Mouse (Mus musculus): ENCODE data around the gene Chaf1a. TPM values are rescaled to one million over a fixed set of nuclear protein-coding genes. Genes with fewer than 3 reads are reported as not detected.
"Not testable (repeated sequence)": the region's sequence is repeated elsewhere in the genome, so short reads cannot be mapped to it uniquely, and the experiment has no call there.

The Chaf1a gene
- polyA plus RNA-seq, 3 experiments from 2014 or later, result 0.63 to 3.6 (median 1.3) TPM

DNA sequence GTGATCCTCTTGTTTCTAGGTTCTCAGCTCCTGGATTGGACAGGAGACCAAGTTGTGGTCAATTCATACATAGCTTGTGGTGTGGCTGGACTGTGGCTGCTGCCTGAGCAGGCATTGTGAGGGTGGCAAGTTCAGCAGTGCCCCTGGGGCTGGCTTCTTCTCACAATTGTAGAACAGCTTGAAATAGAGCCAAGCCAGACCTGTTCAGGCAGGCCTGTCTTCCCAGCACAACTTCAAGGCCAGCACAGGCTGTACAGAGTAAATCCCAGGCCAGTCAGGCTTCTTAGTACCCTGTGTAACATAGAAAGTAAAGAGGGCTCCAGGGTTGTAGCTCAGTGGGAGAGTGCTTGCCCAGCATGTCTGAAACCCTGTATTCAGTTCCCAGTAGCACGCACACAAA lies 52.6 kb downstream of the Chaf1a start:
- no peak for ATAC-seq

DNA sequence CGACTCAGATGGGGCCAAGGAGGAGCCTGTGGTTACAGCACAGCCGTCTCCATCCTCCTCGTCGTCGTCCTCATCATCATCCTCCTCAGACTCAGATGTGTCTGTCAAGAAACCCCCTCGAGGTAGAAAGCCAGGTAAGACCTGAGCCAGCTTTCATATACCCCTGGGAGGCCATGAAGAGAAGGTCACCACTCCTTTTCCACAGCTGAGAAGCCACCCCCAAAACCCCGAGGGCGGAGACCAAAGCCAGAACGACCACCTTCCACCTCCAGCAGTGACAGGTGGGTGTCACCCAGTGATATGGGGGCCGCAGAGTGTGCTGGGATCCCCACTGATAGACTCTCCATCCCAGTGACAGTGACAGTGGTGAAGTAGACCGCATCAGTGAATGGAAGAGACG lies 56.6 kb downstream of the Chaf1a start:
- ATAC-seq, result no peak

DNA sequence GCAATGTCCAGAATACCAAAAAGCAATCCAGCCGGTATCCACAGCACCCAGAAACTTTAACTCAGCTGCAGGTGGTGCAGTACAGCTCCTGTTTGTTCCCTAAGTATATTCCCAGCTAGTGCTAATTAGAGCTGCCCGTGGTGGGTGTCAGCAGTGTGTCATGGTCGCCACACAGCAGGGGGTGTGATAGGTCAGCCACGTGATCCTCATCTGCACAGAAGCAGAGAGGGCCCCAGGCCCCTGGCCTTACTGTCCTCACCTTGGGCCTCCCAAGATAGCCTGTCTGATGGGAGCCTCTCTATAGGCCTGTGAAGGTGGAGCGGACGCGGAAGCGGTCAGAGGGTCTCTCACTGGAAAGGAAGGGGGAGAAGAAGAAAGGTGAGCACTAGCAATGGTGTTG lies 57.9 kb downstream of the Chaf1a start:
- no peak for ATAC-seq

DNA sequence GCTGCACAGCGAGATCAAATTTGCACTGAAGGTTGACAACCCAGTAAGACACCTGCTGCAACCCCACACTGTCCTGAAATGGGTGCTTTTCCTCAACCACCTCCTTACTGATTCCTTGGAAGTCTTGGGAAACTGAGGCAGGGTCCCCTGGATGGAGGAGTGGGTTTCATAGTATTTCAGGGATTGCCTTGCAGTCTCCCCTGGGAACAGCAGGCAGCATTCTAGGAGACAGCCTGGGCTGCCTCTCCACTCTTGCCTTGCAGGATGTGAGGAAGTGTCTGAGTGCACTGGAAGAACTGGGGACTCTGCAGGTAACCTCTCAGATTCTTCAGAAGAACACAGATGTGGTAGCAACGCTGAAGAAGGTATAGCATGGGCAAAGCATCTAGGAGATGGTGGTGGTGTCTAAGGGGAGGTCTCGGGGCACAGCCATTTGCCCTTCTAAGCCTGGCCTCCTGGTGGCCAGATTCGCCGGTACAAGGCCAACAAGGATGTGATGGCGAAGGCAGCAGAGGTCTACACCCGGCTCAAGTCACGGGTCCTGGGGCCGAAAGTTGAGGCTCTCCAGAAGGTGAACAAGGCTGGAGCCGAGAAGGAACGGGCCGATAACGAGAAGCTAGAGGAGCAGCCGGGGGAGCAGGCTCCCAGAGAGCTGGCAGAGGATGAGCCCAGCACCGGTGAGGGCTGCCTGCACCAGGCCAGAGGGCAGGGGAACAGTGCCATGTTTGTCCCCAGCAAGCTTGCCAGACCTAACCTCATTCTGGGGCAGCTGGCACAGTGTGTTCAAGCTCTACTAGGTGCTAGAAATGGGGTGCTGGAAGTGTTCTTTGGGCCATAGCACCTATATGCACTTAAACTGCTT lies 58.7 kb downstream of the Chaf1a start:
- ATAC-seq, result no peak

DNA sequence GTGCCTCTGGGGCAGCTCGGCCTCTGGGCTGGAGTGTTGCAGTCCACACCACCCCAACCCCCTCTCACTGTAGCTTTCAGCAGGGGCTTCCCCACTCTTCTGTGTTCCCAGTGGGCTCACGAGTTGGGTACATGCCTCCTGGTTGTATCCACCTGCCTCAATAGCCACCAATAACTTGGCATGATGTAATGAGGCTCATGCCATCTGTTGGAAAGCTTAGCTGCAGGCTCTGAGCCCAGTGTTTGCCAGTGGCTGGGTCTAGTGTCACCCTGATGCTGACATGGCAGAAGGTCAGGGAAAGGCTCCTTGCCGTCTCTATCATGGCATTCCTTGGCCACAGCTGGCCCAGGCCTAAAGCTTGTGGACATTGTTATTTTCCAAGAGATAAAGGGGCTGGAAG lies 60.6 kb downstream of the Chaf1a start:
- no peak for ATAC-seq

DNA sequence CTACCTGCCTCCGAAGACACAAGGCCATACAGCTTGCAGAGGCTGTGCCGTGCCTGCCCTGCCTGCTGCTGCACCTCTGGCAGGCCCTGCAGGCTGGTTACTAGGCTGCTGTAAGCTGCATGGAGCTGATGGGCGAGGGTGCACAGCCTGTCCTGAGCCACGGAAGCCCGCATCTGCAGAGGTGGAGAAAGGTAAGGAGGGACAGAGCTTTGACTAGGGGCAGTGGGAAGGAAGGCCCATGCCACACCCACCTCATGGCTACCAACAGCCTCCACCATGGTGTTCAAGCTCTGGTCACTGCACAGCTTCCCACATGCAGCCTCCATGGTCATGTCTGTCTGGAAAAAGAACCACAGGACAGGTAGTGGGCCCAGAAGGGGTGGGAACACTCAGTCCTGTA lies 61.9 kb downstream of the Chaf1a start:
- ATAC-seq, result no peak

DNA sequence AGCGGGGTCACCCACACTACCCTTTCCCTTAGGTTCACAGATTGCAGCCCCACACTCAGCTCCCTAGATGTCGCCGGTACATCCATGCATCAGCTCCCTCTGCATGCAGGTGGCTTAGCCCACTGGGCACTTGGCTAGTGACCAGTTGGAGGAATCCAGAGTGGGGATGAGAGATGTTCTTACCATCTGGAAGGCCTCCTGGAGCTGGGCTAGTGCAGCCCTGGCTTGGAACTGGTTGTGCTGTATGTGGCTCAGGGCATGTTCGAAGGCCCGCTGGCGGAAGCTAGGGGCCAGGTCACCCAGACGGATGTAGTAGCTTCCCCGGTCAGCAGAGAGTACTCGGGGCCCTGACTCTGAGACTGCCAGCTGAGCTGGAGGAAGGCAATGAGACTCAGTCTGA lies 62.7 kb downstream of the Chaf1a start:
- ATAC-seq, result no peak

DNA sequence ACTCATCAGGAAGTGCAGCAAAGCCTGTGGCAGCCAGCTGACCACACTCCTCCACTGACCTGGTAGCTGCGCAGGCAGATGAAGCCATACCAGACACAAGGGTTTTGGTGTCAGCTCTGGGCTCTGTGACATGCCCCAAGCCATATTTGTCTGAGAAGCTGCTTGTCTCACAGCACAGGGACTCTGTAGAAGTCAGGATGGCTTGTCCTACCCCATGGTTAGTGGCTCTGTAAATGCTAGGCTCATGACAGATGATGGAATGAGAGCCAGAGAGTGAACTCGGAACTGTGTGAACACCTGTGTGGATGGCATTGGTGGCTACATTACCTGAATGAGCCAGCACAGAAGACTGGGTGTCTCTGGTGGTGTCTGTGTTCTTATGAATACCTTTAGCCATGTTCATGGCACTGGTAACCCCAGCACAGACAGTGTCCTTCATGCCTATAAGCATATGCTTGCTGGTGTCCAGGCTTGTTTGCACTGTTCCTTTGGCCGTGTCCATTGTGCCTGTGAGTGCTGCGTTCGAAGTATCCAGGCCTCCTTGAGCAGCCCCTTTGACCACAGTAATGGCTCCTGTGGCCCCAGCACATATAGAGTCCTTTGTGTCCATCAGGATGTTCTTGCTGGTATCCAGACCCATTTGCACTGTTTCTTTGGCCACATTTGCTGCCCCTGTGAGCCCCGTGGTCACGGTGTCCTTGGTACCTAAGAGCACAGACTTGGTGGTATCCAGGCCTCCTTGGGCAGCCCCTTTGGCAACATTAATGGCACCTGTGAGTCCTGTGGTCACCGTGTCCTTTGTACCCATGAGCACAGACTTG lies 63.4 kb downstream of the Chaf1a start:
- ATAC-seq, result no peak

DNA sequence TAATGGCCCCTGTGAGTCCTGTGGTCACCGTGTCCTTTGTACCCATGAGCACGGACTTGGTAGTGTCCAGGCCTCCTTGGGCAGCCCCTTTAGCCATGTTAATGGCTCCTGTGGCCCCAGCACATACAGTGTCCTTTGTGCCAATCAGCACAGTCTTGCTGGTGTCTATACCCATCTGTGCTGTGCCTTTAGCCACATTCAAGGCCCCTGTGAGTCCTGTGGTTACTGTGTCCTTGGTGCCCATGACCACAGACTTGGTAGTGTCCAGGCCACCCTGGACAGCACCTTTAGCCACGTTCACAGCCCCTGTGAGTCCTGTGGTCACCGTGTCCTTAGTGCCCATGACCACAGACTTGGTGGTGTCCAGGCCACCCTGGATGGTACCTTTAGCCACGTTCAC lies 64.6 kb downstream of the Chaf1a start:
- not testable (repeated sequence) for ATAC-seq

DNA sequence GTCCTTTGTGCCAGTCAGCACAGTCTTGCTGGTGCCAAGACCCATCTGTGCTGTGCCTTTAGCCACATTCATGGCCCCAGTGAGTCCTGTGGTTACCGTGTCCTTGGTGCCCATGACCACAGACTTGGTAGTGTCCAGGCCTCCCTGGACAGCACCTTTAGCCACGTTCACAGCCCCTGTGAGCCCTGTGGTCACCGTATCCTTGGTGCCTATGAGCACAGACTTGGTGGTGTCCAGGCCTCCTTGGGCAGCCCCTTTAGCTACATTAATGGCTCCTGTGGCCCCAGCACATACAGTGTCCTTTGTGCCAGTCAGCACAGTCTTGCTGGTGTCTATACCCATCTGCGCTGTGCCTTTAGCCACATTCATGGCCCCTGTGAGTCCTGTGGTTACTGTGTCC lies 66.2 kb downstream of the Chaf1a start:
- ATAC-seq, result not testable (repeated sequence)

DNA sequence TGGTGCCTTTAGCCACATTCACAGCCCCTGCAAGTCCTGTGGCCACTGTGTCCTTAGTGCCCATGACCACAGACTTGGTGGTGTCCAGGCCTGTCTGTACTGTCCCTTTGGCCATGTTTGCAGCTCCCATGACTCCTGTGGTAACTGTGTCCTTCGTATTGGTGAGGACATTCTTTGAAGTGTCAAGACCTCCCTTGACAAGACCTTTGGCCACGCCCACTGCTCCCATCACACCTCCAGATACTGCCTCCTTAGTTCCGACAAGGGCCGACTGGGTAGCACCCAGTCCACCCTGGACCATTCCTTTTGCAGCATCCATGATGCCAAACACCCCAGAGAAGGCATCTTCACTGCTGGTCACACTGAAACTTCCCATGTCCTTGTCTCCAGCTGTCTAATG lies 66.7 kb downstream of the Chaf1a start:
- no peak for ATAC-seq

DNA sequence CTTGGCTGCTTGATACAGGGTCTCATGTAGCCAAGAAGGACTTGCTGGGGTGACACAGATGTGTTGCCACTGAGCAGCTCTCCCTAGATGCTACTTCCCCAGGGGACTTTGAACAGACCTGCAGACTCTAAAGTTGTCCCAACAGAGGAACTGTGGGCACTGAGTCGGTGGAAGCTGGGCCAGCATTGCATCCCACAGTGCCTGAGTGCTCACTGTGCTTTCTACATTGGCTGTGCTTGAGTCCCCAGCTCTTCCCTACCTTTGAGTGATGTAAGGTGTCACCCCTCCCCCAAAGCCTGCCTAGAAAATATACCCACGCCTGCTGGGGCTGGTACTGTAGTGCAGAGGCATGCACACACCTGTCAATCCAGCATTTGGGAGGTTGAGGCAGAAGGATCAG lies 67.5 kb downstream of the Chaf1a start:
- no peak for ATAC-seq

DNA sequence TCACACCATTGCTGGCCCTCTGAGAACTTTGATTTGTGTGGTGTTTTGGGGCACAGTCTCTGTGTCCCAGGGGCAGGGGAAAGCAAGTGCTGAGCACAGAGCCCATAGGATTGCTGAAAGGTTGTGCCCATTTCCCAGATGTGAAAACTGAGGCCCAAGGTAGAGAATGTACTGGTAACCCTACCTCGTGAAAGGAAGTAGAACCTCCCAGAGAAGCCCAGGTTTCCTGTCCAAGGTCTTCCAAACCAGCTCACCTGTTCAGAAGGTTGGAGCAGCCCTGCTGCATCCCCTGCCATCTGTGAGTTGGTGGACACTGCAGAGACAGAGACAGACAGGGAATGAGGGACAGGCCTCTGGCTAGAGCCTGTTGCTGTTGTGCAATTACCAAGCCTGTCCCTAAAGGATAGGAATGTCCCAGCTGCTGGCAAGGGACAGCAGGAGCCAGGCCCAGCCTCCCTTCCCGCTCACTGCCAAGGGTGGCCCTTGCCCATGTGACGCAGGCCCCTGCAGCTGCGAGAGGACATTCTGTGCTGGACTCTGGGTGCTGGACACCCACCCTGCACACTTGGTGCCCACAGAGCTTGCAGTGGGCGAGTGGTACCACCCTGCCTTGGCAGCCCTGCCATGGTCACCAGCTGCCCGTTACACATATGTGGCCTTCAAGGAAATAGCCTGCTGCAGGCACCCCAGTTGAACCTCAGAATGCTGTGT lies 68.2 kb downstream of the Chaf1a start:
- ATAC-seq, result no peak

DNA sequence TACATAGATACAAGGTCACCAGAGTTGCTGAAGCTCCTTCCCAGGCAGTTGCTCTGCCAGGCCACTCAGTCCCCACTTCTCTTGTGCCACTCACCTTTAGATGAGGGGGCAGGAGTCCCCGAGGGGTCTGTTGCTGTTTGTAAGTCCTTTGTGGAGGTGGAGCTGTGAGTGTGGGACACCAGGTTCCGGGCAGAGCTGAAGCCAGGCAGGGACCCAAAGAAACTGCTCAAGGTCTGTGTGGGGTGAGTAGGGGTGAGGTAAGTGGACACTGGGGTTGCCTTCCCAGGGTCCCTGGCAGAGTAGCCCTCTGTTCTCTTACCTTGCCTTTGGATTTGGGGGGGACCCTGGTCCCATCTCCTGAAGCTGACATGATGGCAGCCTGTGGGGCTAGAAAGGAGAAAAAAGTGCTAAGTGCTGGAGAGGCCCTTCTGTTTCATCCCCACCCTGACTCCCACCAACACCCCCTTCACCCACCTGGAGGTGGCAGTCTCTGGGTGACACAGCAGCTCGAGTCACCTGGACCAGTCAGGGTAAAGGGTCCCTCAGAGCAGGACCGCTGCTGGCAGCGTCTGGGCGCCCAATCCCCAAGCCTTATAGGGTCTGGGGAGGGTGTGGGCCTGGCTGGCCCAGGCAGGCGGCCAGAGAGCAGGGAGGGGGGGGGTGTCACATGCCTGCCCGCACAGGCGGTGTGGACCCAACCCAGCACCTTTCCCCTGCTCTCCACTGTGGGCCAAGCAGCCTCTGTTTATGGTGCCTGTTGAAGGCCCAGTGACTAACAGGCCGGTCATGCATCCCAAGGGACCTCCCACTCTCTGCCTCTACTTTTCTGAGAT lies 69.2 kb downstream of the Chaf1a start, which contains the start of gene Plin4:
Gene Plin4 (minus strand): TSS at position 585 of the 833 bp plus-strand sequence.
- no peak for ATAC-seq

DNA sequence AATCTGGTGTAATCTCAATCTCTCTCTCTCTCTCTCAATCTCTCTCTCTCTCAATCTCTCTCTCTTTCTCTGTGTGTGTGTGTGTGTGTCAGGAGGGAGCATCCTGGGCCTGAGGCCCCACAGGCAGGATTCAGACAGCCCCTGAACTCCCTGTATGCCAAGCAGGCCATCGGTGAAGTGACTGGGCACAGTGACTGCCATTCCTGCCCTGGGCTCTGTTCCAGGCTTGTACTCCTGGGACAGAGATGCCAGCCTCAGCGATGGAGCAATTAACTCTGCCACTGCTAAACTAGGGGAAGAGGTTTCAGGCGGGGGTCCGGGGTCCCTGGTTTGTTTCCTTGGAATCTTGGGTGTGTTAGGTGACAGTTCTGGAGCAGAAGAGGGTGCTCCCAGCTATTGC lies 70.3 kb downstream of the Chaf1a start:
- no peak for ATAC-seq

DNA sequence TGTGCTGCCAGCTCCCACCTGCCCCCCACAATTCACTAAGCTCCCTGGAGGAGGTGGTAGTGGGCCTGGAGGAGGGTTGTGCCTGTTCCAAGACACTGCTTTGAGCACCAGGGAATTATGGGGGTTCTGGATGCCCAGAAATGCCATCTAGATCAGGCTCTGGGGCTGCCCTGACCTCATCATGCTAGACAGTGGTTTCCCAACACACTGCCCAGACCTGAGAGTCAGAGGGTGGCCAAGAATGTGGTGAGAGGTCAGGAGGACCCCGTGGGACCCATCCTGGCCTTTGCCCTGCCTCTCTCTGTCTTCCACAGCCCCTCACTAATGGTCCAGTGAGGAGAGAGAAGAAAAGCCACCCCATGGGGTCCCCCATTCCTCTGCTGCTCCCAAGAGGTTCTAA lies 70.8 kb downstream of the Chaf1a start:
- no peak for ATAC-seq

DNA sequence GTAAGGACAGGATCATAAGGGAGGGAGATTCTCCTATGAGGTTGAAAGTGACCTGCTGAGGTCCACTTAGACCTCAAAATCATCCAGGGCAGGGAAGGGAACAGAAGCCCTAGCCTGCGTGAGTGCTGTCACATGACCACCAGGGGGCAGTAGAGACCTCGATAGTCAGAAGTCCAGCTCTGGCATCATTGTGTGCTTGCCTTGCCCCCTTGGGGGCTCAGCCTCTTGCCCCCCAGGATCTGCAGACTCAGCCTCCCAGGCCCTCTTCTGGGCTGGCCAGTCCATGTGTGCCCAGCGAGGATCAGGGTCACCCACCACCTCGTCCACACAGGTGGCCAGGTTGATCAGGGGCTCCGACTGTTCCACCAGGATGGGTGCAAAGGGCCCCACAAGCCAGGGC lies 71.6 kb downstream of the Chaf1a start:
- peak; percentile 58 for ATAC-seq

DNA sequence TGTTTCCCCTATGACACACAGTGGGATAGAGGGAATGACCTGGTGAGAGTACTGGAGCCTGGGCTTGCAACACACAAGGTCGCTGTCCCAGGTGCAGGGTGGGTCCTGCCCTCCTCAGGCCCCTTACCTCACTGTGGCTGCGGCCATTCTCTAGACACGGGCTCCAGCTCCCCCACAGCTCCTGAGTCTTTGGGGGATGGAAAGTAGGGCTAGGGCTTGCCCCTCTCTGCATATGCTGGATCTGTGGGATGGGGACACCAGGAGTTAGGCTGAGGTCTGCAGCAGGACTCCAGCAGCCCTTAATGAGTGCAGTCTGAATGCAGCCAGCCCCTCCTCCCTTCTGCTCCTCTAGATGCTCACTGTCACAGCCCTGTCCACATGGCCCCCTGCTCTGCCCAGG lies 72.5 kb downstream of the Chaf1a start:
- no peak for ATAC-seq

DNA sequence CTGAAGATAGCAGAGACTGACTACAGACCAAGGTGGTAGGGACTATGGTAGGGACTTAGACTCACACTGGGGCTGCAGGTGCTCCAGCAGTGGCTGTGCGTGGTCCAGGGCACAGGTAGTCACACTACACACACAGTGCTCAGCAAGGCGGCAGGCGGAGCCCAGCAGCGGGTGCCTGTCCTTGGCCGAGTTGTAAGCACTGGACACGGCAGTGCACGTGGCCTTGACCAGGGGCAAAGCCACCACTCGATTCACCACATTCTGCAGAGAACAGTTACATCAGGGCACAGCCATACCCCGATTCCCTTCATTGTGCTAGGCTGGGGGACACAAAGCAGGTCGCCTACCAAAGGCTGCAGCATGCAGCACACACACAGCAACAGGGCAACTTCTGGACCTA lies 76.0 kb downstream of the Chaf1a start:
- ATAC-seq, result no peak

DNA sequence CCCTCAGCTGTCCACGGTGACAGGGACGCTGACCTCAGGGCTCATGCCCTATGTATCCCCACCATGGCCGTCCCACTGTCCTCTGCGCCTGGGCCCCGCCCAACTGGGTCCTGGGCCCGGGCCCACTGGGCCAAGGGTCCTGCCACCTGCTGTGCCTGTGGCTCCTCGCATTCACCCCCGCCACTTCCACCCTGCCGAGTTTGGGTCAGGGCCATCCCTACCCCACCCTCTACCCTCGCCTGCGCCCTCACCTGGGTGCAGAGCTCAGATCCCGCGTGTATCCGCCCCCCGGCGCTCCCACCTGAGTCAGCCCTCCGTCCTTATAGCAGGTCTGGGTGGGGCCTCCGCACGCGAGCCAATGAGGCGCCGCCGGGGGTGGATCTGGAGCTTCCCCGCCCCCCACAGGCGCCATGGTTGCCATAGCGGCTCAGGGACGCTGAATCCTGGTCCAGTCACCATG lies 77.0 kb downstream of the Chaf1a start, which contains the start of gene Plin5:
Gene Plin5 (minus strand): TSS at position 346 of the 460 bp plus-strand sequence.
- ATAC-seq, result no peak

DNA sequence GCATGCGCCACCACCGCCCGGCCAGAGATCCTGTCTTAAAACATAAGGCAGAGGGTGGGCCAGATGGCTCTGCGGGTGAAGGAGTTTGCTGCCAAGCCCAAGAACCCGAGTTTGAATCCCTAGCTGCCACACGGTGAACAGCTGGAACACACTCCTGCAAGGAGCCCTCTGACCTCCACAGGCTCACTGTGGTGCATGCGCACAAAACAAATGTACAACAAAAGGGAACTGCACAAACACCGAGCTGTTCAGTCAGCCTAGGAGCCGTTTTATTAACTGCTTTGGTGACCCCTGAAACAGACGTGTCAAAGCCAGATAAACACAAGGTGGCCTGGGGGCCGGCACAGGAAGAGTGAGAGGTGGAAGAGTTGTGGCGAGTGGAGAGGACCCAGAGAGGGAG lies 79.2 kb downstream of the Chaf1a start:
- ATAC-seq, result no peak

Data from inflammation-experienced regulatory T-cells, adult 6 months (primary cell).